Mouse (Mus musculus): ENCODE measurements around the gene 1700012B07Rik.

DNA sequence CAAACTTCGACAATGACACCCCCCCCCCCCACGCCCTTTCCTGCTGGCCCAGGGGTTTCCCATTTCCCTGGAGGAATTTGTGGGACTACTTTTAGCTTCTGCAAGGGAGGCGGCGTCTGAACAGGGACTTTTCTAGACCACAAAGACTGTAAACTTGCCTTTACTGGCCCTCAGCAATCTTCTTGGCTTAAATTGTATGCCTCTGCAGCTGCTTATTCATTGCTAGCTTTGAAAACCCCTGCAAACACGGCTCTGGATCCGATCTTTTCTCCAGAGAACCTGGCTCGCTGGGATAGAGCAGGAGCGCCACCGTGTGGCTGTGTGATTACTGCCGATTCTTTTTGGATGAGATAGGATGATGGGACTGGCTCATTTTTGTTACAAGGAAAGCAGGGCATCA, 32.7 kb upstream of the 1700012B07Rik start:
- TF ChIP-seq CTCF (IDR thresholded peaks at IDR 0.05; ENCODE audit: extremely low read depth, insufficient read length, insufficient replicate concordance, low read depth, low read length) (peak; percentile 97), POLR2A (IDR thresholded peaks at IDR 0.05; ENCODE audit: low read depth, low read length) (no peak)
